Mouse (Mus musculus) testis, adult 2 months (tissue): ENCODE measurements around the gene Zkscan14. TPM values are rescaled to one million over a fixed set of nuclear protein-coding genes. Genes with fewer than 3 reads are reported as not detected.

Source experiments
- H3K27ac ChIP-seq: fragments of 200-500 bp; 2 replicates; pipeline ENCODE4 v1.5.1; 2012; ENCODE audit warnings: low read depth, low read length; ENCODE audit not compliant: control insufficient read depth, insufficient read depth
- H3K27me3 ChIP-seq: fragments of 200-500 bp; 2 replicates; pipeline ENCODE4 v1.6.1; 2012; ENCODE audit warnings: mild to moderate bottlenecking, low read length, moderate library complexity; ENCODE audit not compliant: control insufficient read depth, insufficient read depth
- H3K36me3 ChIP-seq: fragments of 200-500 bp; 2 replicates; pipeline ENCODE4 v1.6.1; 2012; ENCODE audit warnings: mild to moderate bottlenecking, low read length; ENCODE audit not compliant: control insufficient read depth, insufficient read depth
- H3K4me1 ChIP-seq: fragments of 200-500 bp; 2 replicates; pipeline ENCODE4 v1.6.1; 2012; ENCODE audit warnings: low read length; ENCODE audit not compliant: control insufficient read depth, insufficient read depth
- H3K4me3 ChIP-seq: fragments of 200-500 bp; 2 replicates; pipeline ENCODE4 v1.5.1; 2012; ENCODE audit warnings: low read depth, mild to moderate bottlenecking, low read length, moderate library complexity, mixed read lengths; ENCODE audit not compliant: control insufficient read depth
- CTCF ChIP-seq: fragments of 200-500 bp; IDR thresholded peaks from 2 replicates; pipeline ENCODE4 v1.5.1; 2012; ENCODE audit warnings: low read depth, mild to moderate bottlenecking, inconsistent platforms, low read length, moderate library complexity; ENCODE audit not compliant: control insufficient read depth, insufficient read depth, insufficient replicate concordance
- POLR2A ChIP-seq: fragments of 200-500 bp; IDR thresholded peaks from 2 replicates; pipeline ENCODE4 v1.6.1; 2012; ENCODE audit warnings: low read depth, mild to moderate bottlenecking, inconsistent platforms, low read length, moderate library complexity; ENCODE audit not compliant: control insufficient read depth
- polyA plus RNA-seq: library from polyadenylated mRNA; depleted of rRNA; stranded (reverse); fragments of >200 nt; gene quantifications from 2 replicates; pipeline ENCODE4 v1.2.3, GENCODE M21; 2012

Zkscan14 gene
- polyA plus RNA-seq, 1 experiment, result 3.4 TPM

GRCm38 (mm10) chr5:145203936-145204691, 2.4 kb upstream of the Zkscan14 start, which contains the start of gene Zkscan5:
TSS of gene Zkscan5 (plus strand) at chr5:145204562.
- peaks cover 11% of the 10 kb centered on the region for H3K4me1 ChIP-seq
- H3K27ac ChIP-seq, result peak within 1 kb of the TSS; percentile 81
- TF ChIP-seq POLR2A, result peak; percentile 71
- TF ChIP-seq CTCF, result no peak
- H3K36me3 ChIP-seq, result 0 out of 2 replicates have a peak, but pooled peaks cover 1% of the 10 kb centered on the region
- H3K4me3 ChIP-seq, result peak within 1 kb of the TSS; percentile 92
- no peaks in the 10 kb centered on the region for H3K27me3 ChIP-seq

- Histone ChIP-seq H3K36me3 (no peaks in the 10 kb centered on the region), H3K27ac (no peak overlapping the region), H3K27me3 (no peaks in the 10 kb centered on the region), H3K4me3 (no peak overlapping the region), H3K4me1 (peaks cover 11% of the 10 kb centered on the region)
- no peak for TF ChIP-seq CTCF
- no peak for TF ChIP-seq POLR2A
Measured at GRCm38 (mm10) chr5:145202446-145202845, 778 bp upstream of the Zkscan14 start.

GRCm38 (mm10) chr5:145200387-145200786, 1.3 kb downstream of the Zkscan14 start:
- Histone ChIP-seq H3K36me3 (peaks cover 1% of the 10 kb centered on the region; the same call in 1 of the 2 replicates), H3K27me3 (no peaks in the 10 kb centered on the region), H3K4me1 (peaks cover 9% of the 10 kb centered on the region), H3K27ac (no peak overlapping the region), H3K4me3 (no peak overlapping the region)
- TF ChIP-seq POLR2A, result no peak
- no peak for TF ChIP-seq CTCF

GRCm38 (mm10) chr5:145191962-145192361, 9.7 kb downstream of the Zkscan14 start, which contains the start of gene Atp5j2:
TSS of gene Atp5j2 (minus strand) at chr5:145192062.
- H3K4me1 ChIP-seq, result peaks cover 8% of the 10 kb centered on the region; the same call in 1 of the 2 replicates
- peak within 1 kb of the TSS; percentile 74 for H3K27ac ChIP-seq
- no peaks in the 10 kb centered on the region for H3K27me3 ChIP-seq
- H3K4me3 ChIP-seq, result peak within 1 kb of the TSS; percentile 92
- peaks cover 1% of the 10 kb centered on the region; the same call in 1 of the 2 replicates for H3K36me3 ChIP-seq
- no peak for TF ChIP-seq CTCF
- no peak for TF ChIP-seq POLR2A

GRCm38 (mm10) chr5:145190875-145191798, 10.5 kb downstream of the Zkscan14 start:
- Histone ChIP-seq H3K36me3 (peaks cover 1% of the 10 kb centered on the region; the same call in 1 of the 2 replicates), H3K4me3 (peak overlapping the region; percentile 92), H3K27ac (peak overlapping the region; percentile 74), H3K4me1 (peaks cover 8% of the 10 kb centered on the region; the same call in 1 of the 2 replicates), H3K27me3 (no peaks in the 10 kb centered on the region)
- TF ChIP-seq CTCF (no peak), POLR2A (peak; percentile 81)

- H3K27ac ChIP-seq, result no peak overlapping the region
- no peaks in the 10 kb centered on the region for H3K36me3 ChIP-seq
- TF ChIP-seq CTCF (no peak), POLR2A (no peak)
- H3K4me3 ChIP-seq, result peak overlapping the region; percentile 92; the same call in 1 of the 2 replicates
- no peaks in the 10 kb centered on the region for H3K27me3 ChIP-seq
- peaks cover 8% of the 10 kb centered on the region; the same call in 1 of the 2 replicates for H3K4me1 ChIP-seq
Measured at GRCm38 (mm10) chr5:145190373-145190772, 11.3 kb downstream of the Zkscan14 start.
